Mouse (Mus musculus) neural tube, embryonic 11.5 days (tissue): ENCODE results near the gene Snx29. TPM values are rescaled to one million over a fixed set of nuclear protein-coding genes. Genes with fewer than 3 reads are reported as not detected.

ENCODE experiments used
- ATAC-seq: fragments of 200-750 bp; cut with Nextera tagmentation; 2 replicates; pipeline ENCODE4 v1.8.0; 2017; ENCODE audit warnings: moderate number of reproducible peaks, mild to moderate bottlenecking, moderate TSS enrichment, moderate library complexity; ENCODE audit not compliant: insufficient read depth, low FRiP score, low TSS enrichment
- DNase-seq: peaks from one replicate; pipeline ENCODE4 v3.0.0-alpha.2; 2015; ENCODE audit warnings: low spot score
- H3K27ac ChIP-seq: fragments of 300-500 bp; sonication (generic); 2 replicates; pipeline ENCODE4 v1.5.1; 2014; ENCODE audit warnings: low read depth, mild to moderate bottlenecking, low read length
- H3K27me3 ChIP-seq: fragments of 300-500 bp; sonication (generic); 2 replicates; pipeline ENCODE4 v1.6.1; 2014; ENCODE audit warnings: mild to moderate bottlenecking, low read length, mixed read lengths; ENCODE audit not compliant: control insufficient read depth, insufficient read depth
- H3K36me3 ChIP-seq: fragments of 300-500 bp; sonication (generic); 2 replicates; pipeline ENCODE4 v1.6.1; 2014; ENCODE audit warnings: mild to moderate bottlenecking, low read length, moderate library complexity, mixed read lengths; ENCODE audit not compliant: control insufficient read depth, insufficient read depth
- H3K4me1 ChIP-seq: fragments of 300-500 bp; sonication (generic); 2 replicates; pipeline ENCODE4 v1.6.1; 2014; ENCODE audit warnings: low read length, mixed read lengths; ENCODE audit not compliant: control insufficient read depth, insufficient read depth
- H3K4me2 ChIP-seq: fragments of 300-500 bp; sonication (generic); 2 replicates; pipeline ENCODE4 v1.6.1; 2014; ENCODE audit warnings: low read depth, mild to moderate bottlenecking, moderate library complexity
- H3K4me3 ChIP-seq: fragments of 300-500 bp; sonication (generic); 2 replicates; pipeline ENCODE4 v1.5.1; 2014; ENCODE audit warnings: low read depth, low read length
- H3K9ac ChIP-seq: fragments of 300-500 bp; sonication (generic); 2 replicates; pipeline ENCODE4 v1.6.1; 2014; ENCODE audit warnings: mild to moderate bottlenecking, low read length
- H3K9me3 ChIP-seq: fragments of 300-500 bp; sonication (generic); 2 replicates; pipeline ENCODE4 v1.6.1; 2016; ENCODE audit warnings: low read length; ENCODE audit not compliant: control insufficient read depth
- WGBS: fragments of 180-500 bp; shearing (Covaris S2); extraction: QIAGEN DNeasy Blood & Tissue Kit; methylation state at CpG from one replicate; pipeline ENCODE4 v1.1.7; 2014; 5-methylcytosine and 5-hydroxymethylcytosine counted together
- polyA plus RNA-seq: library from polyadenylated mRNA; unstranded; fragments of >200 nt; fragmentation: Nextera tagmentation; extraction: Ambion mirVana; gene quantifications from 2 replicates; pipeline ENCODE4 v1.2.1, GENCODE M21; 2014

The Snx29 gene
- polyA plus RNA-seq, 1 experiment from 2014 or later = 10.6 TPM

GRCm38 (mm10) chr16:11561714-11562113 lies 239.0 kb downstream of the Snx29 start:
- Histone ChIP-seq H3K9ac (no peak overlapping the region), H3K9me3 (no peaks in the 10 kb centered on the region), H3K27me3 (no peaks in the 10 kb centered on the region), H3K27ac (no peak overlapping the region), H3K4me2 (no peak overlapping the region), H3K4me3 (no peak overlapping the region), H3K36me3 (no peaks in the 10 kb centered on the region), H3K4me1 (no peaks in the 10 kb centered on the region)
- 85% methylated on average over 2 of the region's 2 CpGs for WGBS
- ATAC-seq (no peak), DNase-seq (no peak)

GRCm38 (mm10) chr16:11563846-11564245 lies 241.1 kb downstream of the Snx29 start:
- Histone ChIP-seq H3K27me3 (no peaks in the 10 kb centered on the region), H3K36me3 (no peaks in the 10 kb centered on the region), H3K4me3 (no peak overlapping the region), H3K4me2 (no peak overlapping the region), H3K4me1 (no peaks in the 10 kb centered on the region), H3K27ac (no peak overlapping the region), H3K9me3 (no peaks in the 10 kb centered on the region), H3K9ac (no peak overlapping the region)
- ATAC-seq = no peak
- WGBS = 76% methylated on average over 4 of the region's 4 CpGs
- no peak for DNase-seq

DNA sequence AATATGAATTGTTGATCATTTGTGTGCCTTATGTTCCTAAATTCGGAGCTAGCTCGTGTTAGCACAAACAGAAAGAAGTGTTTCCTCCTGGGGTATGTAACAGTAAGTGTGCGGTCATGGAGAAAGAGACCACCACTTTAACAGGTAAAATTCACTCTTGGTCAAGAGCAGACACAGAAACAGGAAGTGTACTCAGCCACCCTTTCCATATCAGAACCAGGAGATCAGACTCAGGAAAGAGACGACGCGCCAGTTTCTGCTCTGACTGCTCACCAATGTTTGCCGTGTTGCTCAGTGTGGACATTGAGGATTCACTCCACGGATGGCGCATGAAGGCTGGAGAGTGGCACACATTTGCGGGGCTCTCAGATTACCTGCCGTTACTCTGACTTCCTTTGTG lies 242.4 kb downstream of the Snx29 start:
- Histone ChIP-seq H3K27me3 (no peaks in the 10 kb centered on the region), H3K9me3 (no peaks in the 10 kb centered on the region), H3K36me3 (no peaks in the 10 kb centered on the region), H3K9ac (no peak overlapping the region), H3K4me1 (no peaks in the 10 kb centered on the region), H3K27ac (no peak overlapping the region), H3K4me2 (no peak overlapping the region), H3K4me3 (no peak overlapping the region)
- ATAC-seq (no peak), DNase-seq (no peak)
- WGBS = 85% methylated on average over 11 of the region's 11 CpGs

GRCm38 (mm10) chr16:11567594-11567993 lies 244.9 kb downstream of the Snx29 start:
- H3K4me1 ChIP-seq = no peaks in the 10 kb centered on the region
- no peaks in the 10 kb centered on the region for H3K27me3 ChIP-seq
- 83% methylated on average over 3 of the region's 3 CpGs for WGBS
- DNase-seq (no peak), ATAC-seq (no peak)
- no peak overlapping the region for H3K9ac ChIP-seq
- no peak overlapping the region for H3K27ac ChIP-seq
- H3K36me3 ChIP-seq = no peaks in the 10 kb centered on the region
- no peaks in the 10 kb centered on the region for H3K9me3 ChIP-seq
- H3K4me2 ChIP-seq = no peak overlapping the region
- no peak overlapping the region for H3K4me3 ChIP-seq

DNA sequence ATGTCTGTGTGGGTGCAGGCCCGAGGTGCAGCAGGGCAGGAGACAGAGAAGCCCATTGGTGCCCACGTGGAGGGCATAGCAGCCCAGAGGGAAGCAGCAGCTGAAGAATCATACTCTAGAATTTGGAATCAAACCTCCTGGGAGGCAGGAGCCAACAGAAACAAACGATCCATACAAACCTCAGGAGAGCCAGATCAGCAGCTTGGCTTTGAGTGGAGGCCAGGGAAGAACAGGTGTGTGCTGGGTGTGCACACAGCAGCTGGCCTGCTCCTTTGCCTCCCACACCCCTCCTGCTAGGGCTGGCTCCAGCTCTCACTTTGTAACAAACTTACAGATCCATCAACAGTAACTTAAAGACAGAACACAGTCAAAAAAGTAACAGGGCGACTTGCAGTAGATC lies 245.4 kb downstream of the Snx29 start:
- H3K9ac ChIP-seq = no peak overlapping the region
- DNase-seq = no peak
- no peak for ATAC-seq
- H3K4me3 ChIP-seq = no peak overlapping the region
- no peaks in the 10 kb centered on the region for H3K4me1 ChIP-seq
- H3K27ac ChIP-seq = no peak overlapping the region
- H3K36me3 ChIP-seq = no peaks in the 10 kb centered on the region
- no peaks in the 10 kb centered on the region for H3K27me3 ChIP-seq
- H3K4me2 ChIP-seq = no peak overlapping the region
- H3K9me3 ChIP-seq = no peaks in the 10 kb centered on the region
- WGBS = 75% methylated on average over 4 of the region's 4 CpGs

DNA sequence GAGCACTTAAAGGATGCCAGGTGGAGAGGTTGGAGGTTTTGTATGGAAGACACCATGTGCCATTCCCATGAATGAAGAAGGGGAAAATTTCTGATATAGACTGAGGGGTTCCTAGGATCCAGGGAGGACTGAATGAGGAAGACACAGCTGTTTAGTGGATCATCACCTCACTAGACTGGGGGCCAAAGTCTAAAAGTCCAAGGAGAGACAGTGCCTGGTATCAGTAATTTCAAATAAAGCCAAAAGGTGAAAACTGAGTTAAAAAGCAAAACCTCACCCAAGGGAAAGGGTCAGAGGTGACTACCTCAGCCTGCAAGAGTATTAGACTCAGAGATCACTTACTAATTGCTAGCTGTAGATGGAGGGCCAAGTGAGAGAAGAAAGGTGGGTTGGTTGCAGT lies 245.9 kb downstream of the Snx29 start:
- Histone ChIP-seq H3K36me3 (no peaks in the 10 kb centered on the region), H3K27me3 (no peaks in the 10 kb centered on the region), H3K27ac (no peak overlapping the region), H3K4me3 (no peak overlapping the region), H3K4me1 (no peaks in the 10 kb centered on the region), H3K9ac (no peak overlapping the region), H3K4me2 (no peak overlapping the region), H3K9me3 (no peaks in the 10 kb centered on the region)
- DNase-seq (no peak), ATAC-seq (no peak)

DNA sequence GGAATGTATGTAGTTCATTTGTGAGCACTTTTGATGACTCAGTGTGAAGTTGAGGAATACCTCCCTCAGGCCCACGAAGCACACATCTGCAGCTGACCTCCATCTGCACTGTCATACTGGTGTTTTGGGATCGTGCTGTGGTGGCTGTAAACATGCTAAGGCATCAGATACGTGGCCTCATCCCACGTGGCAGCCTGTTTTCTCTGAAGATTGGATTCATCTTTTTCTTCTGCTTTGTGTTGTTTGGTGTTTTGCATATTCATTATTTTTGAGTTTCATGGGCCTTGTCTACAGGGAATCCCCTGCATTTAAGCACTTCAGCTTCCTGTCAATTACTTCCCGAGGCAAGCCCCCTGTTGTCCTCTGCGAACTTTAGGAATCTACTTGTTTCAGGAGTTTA lies 246.4 kb downstream of the Snx29 start:
- Histone ChIP-seq H3K4me3 (no peak overlapping the region), H3K9ac (no peak overlapping the region), H3K27me3 (no peaks in the 10 kb centered on the region), H3K4me1 (no peaks in the 10 kb centered on the region), H3K4me2 (no peak overlapping the region), H3K27ac (no peak overlapping the region), H3K36me3 (no peaks in the 10 kb centered on the region), H3K9me3 (no peaks in the 10 kb centered on the region)
- no peak for ATAC-seq
- DNase-seq = no peak
- 75% methylated on average over 6 of the region's 6 CpGs for WGBS

DNA sequence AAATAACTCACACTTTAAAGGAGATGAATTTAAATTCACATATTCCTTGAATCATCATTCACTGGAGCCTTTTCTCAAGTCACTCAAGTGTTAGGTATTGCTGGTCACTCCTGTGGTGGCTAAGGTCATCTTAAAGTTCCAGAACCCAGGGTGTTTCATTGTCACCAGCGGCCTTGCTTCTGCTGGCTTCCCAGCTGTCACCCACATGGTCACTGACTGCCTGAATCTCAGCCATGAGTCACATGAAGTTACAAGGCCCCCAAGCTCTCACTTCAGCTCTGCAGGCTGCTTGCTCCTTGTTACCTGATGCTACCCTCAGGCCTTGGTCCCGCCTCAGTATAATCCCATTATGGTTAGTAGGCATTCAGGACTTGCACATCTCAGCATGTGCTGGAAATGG lies 247.4 kb downstream of the Snx29 start:
- H3K4me3 ChIP-seq = no peak overlapping the region
- no peak overlapping the region for H3K27ac ChIP-seq
- no peak overlapping the region for H3K4me2 ChIP-seq
- no peaks in the 10 kb centered on the region for H3K27me3 ChIP-seq
- no peak for DNase-seq
- no peaks in the 10 kb centered on the region for H3K36me3 ChIP-seq
- ATAC-seq = no peak
- H3K9me3 ChIP-seq = no peaks in the 10 kb centered on the region
- H3K9ac ChIP-seq = no peak overlapping the region
- H3K4me1 ChIP-seq = no peaks in the 10 kb centered on the region
- 79% methylated on average over 2 of the region's 2 CpGs for WGBS

- H3K4me1 ChIP-seq = no peaks in the 10 kb centered on the region
- no peak for DNase-seq
- H3K4me2 ChIP-seq = no peak overlapping the region
- H3K36me3 ChIP-seq = no peaks in the 10 kb centered on the region
- no peak overlapping the region for H3K27ac ChIP-seq
- no peak overlapping the region for H3K4me3 ChIP-seq
- 89% methylated on average over 3 of the region's 3 CpGs for WGBS
- no peaks in the 10 kb centered on the region for H3K27me3 ChIP-seq
- H3K9me3 ChIP-seq = no peaks in the 10 kb centered on the region
- no peak for ATAC-seq
- H3K9ac ChIP-seq = no peak overlapping the region
These were observed 251.8 kb downstream of the Snx29 start for GRCm38 (mm10) chr16:11574517-11574916.
